Mouse (Mus musculus): ENCODE measurements around the gene Rtbdn.

Rtbdn gene

DNA sequence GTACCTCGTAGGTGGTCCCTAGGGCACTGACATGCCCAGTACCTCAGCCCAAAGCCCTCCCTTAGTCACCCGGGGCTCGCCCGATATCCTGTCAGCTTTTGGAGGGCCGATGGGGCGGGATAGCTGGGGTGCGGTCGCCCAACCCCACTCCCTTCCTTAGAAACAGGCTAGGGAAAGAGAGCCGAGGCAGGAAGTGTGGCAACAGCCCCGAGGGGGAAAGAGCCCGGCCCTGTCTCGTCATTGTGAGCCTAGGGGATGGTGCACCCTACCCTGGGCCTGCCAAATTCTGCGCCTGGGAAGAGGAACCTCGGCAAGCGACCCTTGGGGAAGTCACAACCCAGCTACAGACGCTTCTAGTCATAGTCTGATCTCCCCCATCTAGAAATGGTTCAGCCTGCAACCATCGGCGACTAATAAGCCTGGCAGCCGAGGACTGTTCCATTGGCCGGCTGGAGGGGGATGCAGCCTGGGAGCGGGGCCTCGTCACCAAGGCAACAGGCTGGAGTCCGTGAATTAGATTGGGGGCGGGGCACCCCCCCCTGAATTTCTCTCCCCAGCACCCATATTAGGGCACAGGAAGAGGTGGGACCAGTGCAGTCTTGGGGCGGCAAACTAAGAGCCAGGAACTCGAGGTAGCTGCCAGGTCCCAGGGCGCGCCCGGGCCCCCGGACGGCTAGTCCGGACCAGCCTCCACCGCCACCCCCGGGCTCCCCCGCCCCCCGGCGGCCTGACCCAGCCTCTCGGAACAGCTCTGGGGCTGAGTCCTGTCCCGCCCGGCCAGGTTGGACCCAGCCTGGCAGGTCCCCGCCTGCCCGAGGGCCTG is 33.0 kb downstream of the Rtbdn start:
- peak; percentile 86 for DNase-seq (ENCODE audit: low read depth, low spot score)

GRCm38 (mm10) chr8:84980622-84981358 is 34.0 kb downstream of the Rtbdn start:
- DNase-seq (ENCODE audit: low read depth, low spot score): peak; percentile 65

GRCm38 (mm10) chr8:84981644-84982498 is 35.1 kb downstream of the Rtbdn start:
- no peak for DNase-seq (ENCODE audit: low read depth, low spot score)

- no peak for DNase-seq (ENCODE audit: low read depth, low spot score)
These were observed 35.8 kb downstream of the Rtbdn start for GRCm38 (mm10) chr8:84982499-84983011.

DNA sequence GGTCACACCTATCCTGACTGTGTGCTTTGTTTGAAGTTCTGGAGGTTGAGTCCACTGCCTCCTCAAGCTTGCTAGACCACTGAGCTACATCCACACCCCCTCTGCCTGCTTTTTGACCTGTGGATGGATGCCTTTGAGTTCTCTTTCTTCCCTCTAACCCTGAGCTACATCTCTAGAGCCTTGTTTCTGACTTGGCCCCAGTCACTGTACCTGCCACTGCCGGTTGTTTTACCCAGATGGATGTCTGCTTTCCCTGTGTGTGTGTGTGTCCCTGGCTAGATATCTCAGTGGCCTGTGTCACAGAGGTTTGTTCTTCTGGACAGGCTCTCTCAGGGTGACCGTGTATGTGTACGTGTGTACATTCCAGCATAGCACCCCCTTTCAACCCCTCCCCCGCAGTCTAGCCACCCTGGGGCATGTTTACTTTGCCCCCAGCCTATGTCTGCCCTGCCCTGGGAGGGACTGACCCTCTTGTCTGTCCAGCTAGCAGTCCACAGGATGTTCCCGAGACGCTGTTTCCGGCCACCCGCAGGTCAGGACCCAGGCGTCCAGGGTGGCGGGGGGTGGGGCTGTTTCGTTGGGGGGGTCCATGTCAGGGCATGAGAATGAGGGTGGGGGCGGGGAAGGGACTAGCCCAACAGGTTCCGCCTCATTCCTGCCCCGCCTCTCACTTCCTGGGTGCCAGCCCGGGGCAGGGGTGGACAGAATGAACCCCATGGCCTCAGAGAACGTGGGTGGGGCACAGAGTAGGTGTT is 37.7 kb downstream of the Rtbdn start:
- no peak for DNase-seq (ENCODE audit: low read depth, low spot score)

- DNase-seq (ENCODE audit: low read depth, low spot score): no peak
These were observed 38.4 kb downstream of the Rtbdn start for GRCm38 (mm10) chr8:84985049-84985683.

DNA sequence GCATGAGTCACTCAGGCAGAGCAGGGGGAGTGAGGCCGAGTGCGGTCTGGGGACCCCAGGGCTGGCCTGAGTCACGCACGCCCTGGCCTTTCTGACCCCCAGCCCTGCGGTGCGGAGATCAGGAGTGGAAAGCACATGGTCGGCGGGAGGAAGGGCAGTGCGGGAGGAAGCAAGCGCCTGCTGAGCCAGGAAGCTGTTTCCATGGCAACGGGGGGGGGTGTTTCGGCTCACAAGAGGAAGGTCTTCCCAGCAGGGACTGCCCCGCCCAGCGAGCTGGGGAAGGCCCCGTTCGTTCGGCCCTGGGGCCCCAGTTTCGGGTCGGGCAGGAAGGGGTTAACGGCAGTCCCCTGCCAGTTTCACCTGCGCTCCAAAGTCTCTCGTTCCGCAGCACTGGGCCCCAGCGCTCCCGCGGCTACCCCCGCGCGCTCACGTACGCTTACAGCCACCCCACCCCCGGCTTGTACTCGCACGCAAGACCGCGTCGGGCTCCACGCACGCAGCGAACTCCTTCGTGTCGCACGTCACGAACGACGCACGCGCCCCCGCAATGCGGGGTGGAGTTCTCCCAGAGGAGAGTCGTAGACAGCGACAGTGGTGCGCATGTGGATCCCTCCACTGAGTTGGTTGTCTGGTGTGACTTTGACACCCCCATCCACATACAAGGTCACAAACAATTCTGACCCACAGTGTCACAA is 39.0 kb downstream of the Rtbdn start:
- peak; percentile 74 for DNase-seq (ENCODE audit: low read depth, low spot score)

DNA sequence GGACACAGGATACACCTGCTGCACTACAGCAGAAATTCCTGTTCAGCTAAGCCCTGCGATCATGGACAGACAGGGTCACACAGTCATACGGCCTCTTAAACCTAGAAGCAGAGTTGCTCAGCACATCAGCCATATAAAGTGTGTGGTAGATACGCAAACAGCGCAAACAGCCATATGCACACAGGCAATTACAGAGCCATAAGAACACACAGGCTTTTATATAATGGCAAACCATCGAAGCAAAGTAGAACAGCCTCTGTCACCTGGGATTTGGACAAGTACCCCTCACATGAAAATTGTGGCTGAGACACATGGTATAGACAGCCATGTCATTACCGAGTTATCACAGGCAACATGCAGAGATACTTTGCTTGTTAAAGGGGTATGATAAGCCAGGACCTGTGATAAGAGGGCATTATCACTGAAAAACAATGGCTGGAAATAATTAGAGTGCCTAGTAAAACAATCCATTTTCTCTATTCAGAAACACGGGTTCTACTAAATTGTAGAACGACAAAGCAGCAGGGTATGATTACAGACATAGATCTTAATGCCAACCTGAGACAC is 39.7 kb downstream of the Rtbdn start:
- DNase-seq (ENCODE audit: low read depth, low spot score): no peak

- no peak for DNase-seq (ENCODE audit: low read depth, low spot score)
These were observed 40.6 kb downstream of the Rtbdn start for GRCm38 (mm10) chr8:84987388-84987787.

GRCm38 (mm10) chr8:84987903-84988302 is 41.1 kb downstream of the Rtbdn start:
- DNase-seq (ENCODE audit: low read depth, low spot score): no peak

GRCm38 (mm10) chr8:84989311-84989731 is 42.5 kb downstream of the Rtbdn start:
- no peak for DNase-seq (ENCODE audit: low read depth, low spot score)

GRCm38 (mm10) chr8:84989810-84990209 is 43.0 kb downstream of the Rtbdn start:
- peak; percentile 85 for DNase-seq (ENCODE audit: low read depth, low spot score)

- peak; percentile 97 for DNase-seq (ENCODE audit: low read depth, low spot score)
These were observed 43.6 kb downstream of the Rtbdn start, which contains the start of gene Hook2 for GRCm38 (mm10) chr8:84990349-84990748. TSS of gene Hook2 (plus strand) at chr8:84990603.

GRCm38 (mm10) chr8:84990836-84991235 is 44.0 kb downstream of the Rtbdn start:
- DNase-seq (ENCODE audit: low read depth, low spot score): no peak

DNA sequence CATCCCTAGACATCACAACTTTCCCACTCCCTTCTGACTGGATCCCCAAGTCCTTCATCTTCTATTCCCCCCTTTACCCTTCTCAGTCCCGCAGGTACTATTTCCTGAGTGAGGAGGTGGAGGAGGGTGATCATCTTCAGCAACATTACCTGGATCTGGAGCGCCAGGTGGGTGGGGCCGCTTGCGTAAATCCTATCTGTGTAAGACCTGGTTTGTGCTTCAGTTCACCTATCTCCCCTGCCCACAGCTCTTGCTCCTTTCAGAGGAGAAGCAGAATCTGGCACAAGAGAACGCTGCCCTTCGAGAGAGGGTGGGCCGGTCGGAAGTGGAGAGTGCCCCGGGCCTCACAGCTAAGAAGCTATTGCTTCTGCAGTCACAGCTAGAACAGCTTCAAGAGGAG is 47.6 kb downstream of the Rtbdn start:
- no peak for DNase-seq (ENCODE audit: low read depth, low spot score)

GRCm38 (mm10) chr8:84995680-84996079 is 48.9 kb downstream of the Rtbdn start:
- DNase-seq (ENCODE audit: low read depth, low spot score): no peak

DNA sequence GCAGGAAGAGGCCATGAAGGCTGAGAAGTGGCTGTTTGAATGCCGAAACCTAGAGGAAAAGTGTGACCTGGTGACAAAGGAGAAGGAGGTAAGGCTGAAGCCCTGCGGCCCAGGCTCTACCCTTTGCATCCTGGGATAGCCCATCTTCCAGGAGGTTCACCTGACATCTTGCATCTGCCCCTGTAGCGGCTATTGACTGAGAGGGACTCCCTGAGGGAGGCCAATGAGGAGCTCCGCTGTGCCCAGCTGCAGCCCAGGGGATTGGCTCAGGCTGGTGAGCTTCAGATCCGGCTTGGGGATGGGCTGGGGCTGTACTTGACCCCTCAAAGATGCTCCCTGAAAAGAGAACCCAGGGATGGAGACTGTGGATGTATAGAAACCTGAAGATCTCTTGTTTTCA is 50.2 kb downstream of the Rtbdn start:
- no peak for DNase-seq (ENCODE audit: low read depth, low spot score)

DNA sequence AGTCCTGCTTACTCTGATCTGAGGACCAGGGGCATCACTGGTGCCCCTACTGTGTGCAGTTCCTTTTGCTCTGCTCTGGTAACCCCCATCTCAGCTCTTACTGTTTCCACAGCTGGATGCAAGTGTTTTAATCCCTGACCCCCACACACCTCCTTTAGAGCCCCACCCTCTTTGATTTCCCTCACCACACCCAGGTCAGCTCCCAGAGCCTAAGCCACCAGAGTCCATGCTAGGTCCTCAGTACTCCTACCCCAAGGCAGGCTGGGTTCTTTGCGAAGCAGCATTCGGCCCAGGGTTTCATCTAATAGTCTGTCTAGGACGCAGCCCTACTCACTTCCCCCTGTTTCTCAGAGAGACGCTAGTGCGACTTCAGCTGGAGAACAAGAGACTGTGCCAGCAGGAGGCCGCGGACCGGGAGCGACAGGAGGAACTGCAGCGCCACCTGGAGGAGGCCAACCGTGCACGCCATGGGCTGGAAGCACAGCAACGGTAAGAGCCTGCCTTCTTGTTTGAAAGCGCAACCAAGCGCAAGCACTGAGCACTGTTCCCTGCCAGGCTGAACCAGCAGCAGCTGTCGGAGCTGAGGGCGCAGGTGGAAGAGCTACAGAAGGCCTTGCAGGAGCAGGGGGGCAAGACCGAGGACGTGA is 51.0 kb downstream of the Rtbdn start:
- peak; percentile 74 for DNase-seq (ENCODE audit: low read depth, low spot score)

Measured in retina, postnatal 7 days (tissue).